Mouse (Mus musculus) MEL (cell line): ENCODE results near the gene Tas2r107.

Source experiments
- CTCF ChIP-seq, 3 experiments: IDR thresholded peaks in 2 of 3; conservative IDR thresholded peaks in 1 of 3; 2 replicates each; pipeline ENCODE4 v1.5.1; 2011 to 2012; ENCODE audit warnings: low read length in 3 of 3, low read depth in 2 of 3, mild to moderate bottlenecking in 2 of 3, improper control_type of control experiment in 1 of 3, inconsistent platforms in 1 of 3, mixed read lengths in 1 of 3, moderate library complexity in 1 of 3; ENCODE audit not compliant: control insufficient read depth in 1 of 3, insufficient read depth in 1 of 3, poor library complexity in 1 of 3, severe bottlenecking in 1 of 3
- MAX ChIP-seq: IDR thresholded peaks from 2 replicates; pipeline ENCODE4 v1.6.1; 2011; ENCODE audit warnings: low read length, improper control_type of control experiment
- POLR2A ChIP-seq, 2 experiments: IDR thresholded peaks; 2 replicates each; pipeline ENCODE4 v1.6.1; 2011 to 2012; ENCODE audit warnings: low read length in 2 of 2, mild to moderate bottlenecking in 2 of 2, control low read depth in 1 of 2, improper control_type of control experiment in 1 of 2, low read depth in 1 of 2, moderate library complexity in 1 of 2; ENCODE audit not compliant: control insufficient read depth in 1 of 2, insufficient read depth in 1 of 2, poor library complexity in 1 of 2
- USF1 ChIP-seq: IDR thresholded peaks from 2 replicates; pipeline ENCODE4 v1.6.1; 2014; ENCODE audit warnings: low read depth, mild to moderate bottlenecking, inconsistent platforms, low read length, improper control_type of control experiment, moderate library complexity
- ZC3H11A ChIP-seq: IDR thresholded peaks from 2 replicates; pipeline ENCODE4 v1.6.1; 2012; ENCODE audit warnings: low read depth, mild to moderate bottlenecking, inconsistent platforms, low read length, improper control_type of control experiment

DNA sequence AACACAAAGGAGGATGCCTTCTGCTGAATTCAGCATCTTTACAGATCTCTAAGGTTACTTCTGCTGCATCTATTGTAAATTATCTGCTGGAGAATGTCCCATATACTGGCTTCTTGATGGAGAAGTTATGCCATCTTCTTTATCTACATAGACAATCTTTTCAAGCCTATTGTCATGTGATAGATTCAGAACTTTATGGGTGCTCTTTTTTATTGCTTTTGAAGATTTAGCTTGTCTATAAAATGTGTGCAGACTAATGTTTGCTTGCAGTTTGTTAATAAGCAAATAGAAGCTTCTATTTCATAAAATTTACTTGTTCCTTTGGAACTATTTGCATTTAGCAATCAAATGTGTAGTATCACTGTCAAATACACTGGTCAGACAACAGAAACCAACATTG lies at the start of gene Tas2r107:
- no peak for TF ChIP-seq MAX
- no peak for TF ChIP-seq CTCF (IDR thresholded peaks at IDR 0.05 in 2 of 3, conservative IDR thresholded peaks at IDR 0.05 in 1 of 3; ENCODE audit: control insufficient read depth in 1 of 3, insufficient read depth in 1 of 3, low read depth in 2 of 3, low read length in 3 of 3, poor library complexity in 1 of 3, severe bottlenecking in 1 of 3)
- TF ChIP-seq USF1, result no peak
- no peak for TF ChIP-seq POLR2A (IDR thresholded peaks at IDR 0.05; ENCODE audit: control insufficient read depth in 1 of 2, insufficient read depth in 1 of 2, low read depth in 1 of 2, low read length in 2 of 2, poor library complexity in 1 of 2)
- TF ChIP-seq ZC3H11A, result no peak
